Mouse (Mus musculus): ENCODE data around the gene Sh3pxd2a.

Gene Sh3pxd2a

DNA sequence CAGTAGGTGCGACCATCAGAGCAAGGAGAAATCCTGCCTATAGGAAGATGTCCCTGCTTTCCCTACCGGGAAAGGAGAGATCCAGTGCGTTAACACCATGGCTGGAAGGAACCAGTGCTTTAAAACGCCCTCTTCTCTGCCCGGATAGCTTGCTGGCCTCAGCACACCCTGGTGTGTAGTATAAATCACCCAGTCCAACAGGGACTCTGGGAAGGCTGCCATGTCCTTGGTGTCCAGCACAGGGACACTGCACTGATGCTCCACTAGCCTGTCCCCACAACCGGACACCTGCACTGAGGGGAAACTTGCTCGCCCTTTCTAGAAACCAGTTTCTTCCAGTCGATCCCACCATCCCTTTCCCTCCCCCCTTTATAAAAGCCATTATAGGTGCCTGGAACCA is 28.0 kb downstream of the Sh3pxd2a start:
- no peaks in the 10 kb centered on the region for H3K27me3 ChIP-seq (ENCODE audit: insufficient read depth, low read length)
- peaks cover 78% of the 10 kb centered on the region for H3K4me1 ChIP-seq (replicated peaks; ENCODE audit: low read depth, low read length)
- no peak for TF ChIP-seq NANOG (IDR thresholded peaks at IDR 0.05; ENCODE audit: borderline replicate concordance, low read length)
- TF ChIP-seq CTCF (conservative IDR thresholded peaks at IDR 0.05; ENCODE audit: low read length), result no peak
- no peak for TF ChIP-seq POU5F1 (IDR thresholded peaks at IDR 0.05; ENCODE audit: borderline replicate concordance, low read length)
- no peaks in the 10 kb centered on the region for H3K9me3 ChIP-seq (ENCODE audit: low read length)
- H3K36me3 ChIP-seq (ENCODE audit: insufficient read depth, low read length), result no peaks in the 10 kb centered on the region
- no peak overlapping the region for H3K4me3 ChIP-seq (replicated peaks; ENCODE audit: low read length)

DNA sequence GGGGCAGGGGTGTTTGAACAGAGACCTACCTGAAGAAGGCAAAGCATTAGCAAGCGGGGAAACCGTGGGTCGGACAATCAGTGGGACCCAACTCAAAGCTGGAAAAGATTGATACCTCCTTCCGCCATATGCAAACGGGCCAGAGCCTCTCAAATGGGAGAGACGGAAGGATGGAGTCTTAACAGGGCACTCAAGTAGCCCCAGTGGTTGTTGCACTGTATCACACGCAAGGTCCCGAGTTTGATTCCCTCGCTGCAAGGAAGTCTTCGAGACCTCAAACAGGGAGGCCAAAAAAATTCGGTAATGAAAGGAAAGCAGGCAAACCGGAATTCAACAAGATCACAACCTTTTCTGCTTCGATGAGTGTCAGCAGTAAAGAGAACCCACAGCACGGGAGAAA is 29.5 kb downstream of the Sh3pxd2a start:
- no peaks in the 10 kb centered on the region for H3K27me3 ChIP-seq (ENCODE audit: insufficient read depth, low read length)

DNA sequence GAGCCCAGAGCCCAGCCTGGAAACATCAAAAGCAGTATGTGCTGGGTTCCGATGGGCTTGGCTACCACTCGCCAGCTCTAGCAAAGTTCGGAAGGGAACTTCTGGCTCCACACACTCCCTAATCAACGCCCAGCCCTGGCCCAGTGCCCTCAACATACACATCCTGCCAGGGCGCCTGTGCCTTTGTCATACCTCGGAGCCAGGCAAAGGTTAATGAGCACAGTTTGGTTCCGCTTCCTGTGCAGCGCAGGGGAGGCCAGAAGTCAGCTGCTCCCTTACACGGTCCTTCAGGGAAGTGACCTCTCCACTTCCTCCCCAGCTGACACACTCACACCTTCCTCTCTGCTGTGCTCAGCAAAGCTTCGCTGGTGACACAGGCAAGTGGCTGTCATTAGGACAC is 31.9 kb downstream of the Sh3pxd2a start:
- H3K4me3 ChIP-seq (replicated peaks; ENCODE audit: low read length), result 0 out of 2 replicates have a peak overlapping the region, but pooled peaks have one; percentile 29
- H3K27me3 ChIP-seq (ENCODE audit: insufficient read depth, low read length), result no peaks in the 10 kb centered on the region
- TF ChIP-seq POU5F1 (IDR thresholded peaks at IDR 0.05; ENCODE audit: borderline replicate concordance, low read length) (no peak), NANOG (IDR thresholded peaks at IDR 0.05; ENCODE audit: borderline replicate concordance, low read length) (no peak), CTCF (conservative IDR thresholded peaks at IDR 0.05; ENCODE audit: low read length) (no peak)
- no peaks in the 10 kb centered on the region for H3K9me3 ChIP-seq (ENCODE audit: low read length)
- peaks cover 61% of the 10 kb centered on the region for H3K4me1 ChIP-seq (replicated peaks; ENCODE audit: low read depth, low read length)
- H3K36me3 ChIP-seq (ENCODE audit: insufficient read depth, low read length), result no peaks in the 10 kb centered on the region

More for the DNA sequence above, 29.5 kb downstream of the Sh3pxd2a start:
- H3K4me1 ChIP-seq (replicated peaks; ENCODE audit: low read depth, low read length), result peaks cover 63% of the 10 kb centered on the region
- no peaks in the 10 kb centered on the region for H3K36me3 ChIP-seq (ENCODE audit: insufficient read depth, low read length)
- no peak for TF ChIP-seq CTCF (conservative IDR thresholded peaks at IDR 0.05; ENCODE audit: low read length)
- no peak for TF ChIP-seq NANOG (IDR thresholded peaks at IDR 0.05; ENCODE audit: borderline replicate concordance, low read length)
- TF ChIP-seq POU5F1 (IDR thresholded peaks at IDR 0.05; ENCODE audit: borderline replicate concordance, low read length), result no peak
- no peaks in the 10 kb centered on the region for H3K9me3 ChIP-seq (ENCODE audit: low read length)
- no peak overlapping the region for H3K4me3 ChIP-seq (replicated peaks; ENCODE audit: low read length)

DNA sequence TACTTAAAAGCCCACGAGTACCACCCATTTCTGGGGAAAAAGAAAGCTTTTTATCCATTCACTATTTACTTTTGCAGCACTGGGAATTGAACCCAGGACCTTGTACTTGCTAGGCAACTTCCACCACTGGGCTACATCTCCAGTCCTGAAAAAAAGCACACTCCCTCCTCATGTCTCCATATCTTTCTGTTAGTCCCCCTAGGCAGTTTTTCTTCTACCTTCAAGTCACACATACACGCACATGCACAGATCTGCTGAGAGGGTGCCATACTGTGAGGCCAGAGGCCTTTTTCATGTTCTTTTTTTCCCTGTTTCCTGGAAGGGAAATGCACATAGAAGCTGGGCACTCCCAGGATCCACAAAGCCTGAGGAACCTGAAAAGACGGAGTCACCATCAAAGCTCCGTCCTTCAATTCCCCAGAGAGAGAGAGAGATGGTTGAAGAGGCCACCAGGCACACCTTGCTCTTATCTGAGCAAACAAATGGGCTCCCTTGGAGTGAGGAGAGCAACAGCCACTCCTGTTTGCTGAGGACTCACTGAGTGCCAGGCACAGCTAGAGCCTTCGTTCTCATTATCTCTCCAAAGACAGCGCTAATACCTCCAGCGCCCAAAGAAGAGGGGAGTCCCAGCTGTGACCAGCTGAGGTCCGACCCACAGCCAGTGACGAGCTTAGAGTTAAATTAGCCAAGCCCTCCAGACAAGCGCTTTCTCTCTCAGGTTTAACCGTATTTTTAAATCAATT is 32.8 kb downstream of the Sh3pxd2a start:
- Histone ChIP-seq H3K36me3 (ENCODE audit: insufficient read depth, low read length) (no peaks in the 10 kb centered on the region), H3K4me1 (replicated peaks; ENCODE audit: low read depth, low read length) (peaks cover 53% of the 10 kb centered on the region), H3K9me3 (ENCODE audit: low read length) (no peaks in the 10 kb centered on the region), H3K27me3 (ENCODE audit: insufficient read depth, low read length) (no peaks in the 10 kb centered on the region), H3K4me3 (replicated peaks; ENCODE audit: low read length) (no peak overlapping the region)
- TF ChIP-seq POU5F1 (IDR thresholded peaks at IDR 0.05; ENCODE audit: borderline replicate concordance, low read length) (no peak), NANOG (IDR thresholded peaks at IDR 0.05; ENCODE audit: borderline replicate concordance, low read length) (no peak), CTCF (conservative IDR thresholded peaks at IDR 0.05; ENCODE audit: low read length) (no peak)

DNA sequence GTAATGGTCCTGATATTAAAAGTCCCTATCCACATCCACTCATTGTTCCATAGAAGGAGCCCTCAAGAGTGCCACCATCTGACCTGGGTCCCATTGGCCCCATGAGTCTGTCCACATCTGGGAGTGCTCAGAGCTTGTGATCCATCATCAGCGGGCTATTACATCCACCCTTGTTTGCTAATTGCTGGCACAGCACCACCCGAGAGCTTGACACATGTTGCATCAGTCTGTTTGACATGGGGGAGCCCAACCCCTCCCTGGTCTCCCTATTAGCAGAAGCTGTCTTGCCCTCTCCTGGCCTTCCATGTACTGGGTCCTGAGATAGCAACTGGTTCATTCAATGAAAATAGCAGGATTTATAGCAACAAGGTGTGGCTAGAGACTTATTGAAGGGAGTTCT is 34.0 kb downstream of the Sh3pxd2a start:
- no peak overlapping the region for H3K4me3 ChIP-seq (replicated peaks; ENCODE audit: low read length)
- no peaks in the 10 kb centered on the region for H3K27me3 ChIP-seq (ENCODE audit: insufficient read depth, low read length)
- H3K36me3 ChIP-seq (ENCODE audit: insufficient read depth, low read length), result no peaks in the 10 kb centered on the region

DNA sequence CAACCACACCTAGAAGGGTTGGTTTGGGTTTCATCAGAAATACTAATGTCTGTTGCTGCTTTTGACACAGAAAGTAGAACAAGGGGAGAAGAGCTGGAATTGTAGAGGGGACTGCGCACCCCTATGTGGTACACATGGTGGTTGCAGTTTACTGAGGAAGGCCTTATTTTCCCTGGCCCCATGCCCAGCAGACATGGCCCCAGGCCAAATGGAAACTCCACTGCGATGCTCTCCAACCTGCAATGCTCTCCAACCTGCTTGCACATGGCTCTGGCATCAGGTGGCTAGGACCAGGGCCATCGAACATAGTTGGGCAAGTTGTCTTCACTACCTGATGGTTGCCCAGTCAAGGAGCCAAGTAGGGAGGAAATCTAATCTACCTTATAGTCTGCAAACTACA is 35.0 kb downstream of the Sh3pxd2a start:
- H3K27me3 ChIP-seq (ENCODE audit: insufficient read depth, low read length), result no peaks in the 10 kb centered on the region
- peaks cover 2% of the 10 kb centered on the region for H3K36me3 ChIP-seq (ENCODE audit: insufficient read depth, low read length)
- peaks cover 40% of the 10 kb centered on the region for H3K4me1 ChIP-seq (replicated peaks; ENCODE audit: low read depth, low read length)
- no peak overlapping the region for H3K4me3 ChIP-seq (replicated peaks; ENCODE audit: low read length)
- TF ChIP-seq CTCF (conservative IDR thresholded peaks at IDR 0.05; ENCODE audit: low read length), result no peak
- TF ChIP-seq NANOG (IDR thresholded peaks at IDR 0.05; ENCODE audit: borderline replicate concordance, low read length), result no peak
- no peak for TF ChIP-seq POU5F1 (IDR thresholded peaks at IDR 0.05; ENCODE audit: borderline replicate concordance, low read length)
- H3K9me3 ChIP-seq (ENCODE audit: low read length), result no peaks in the 10 kb centered on the region

More for the DNA sequence above, 34.0 kb downstream of the Sh3pxd2a start:
- Histone ChIP-seq H3K4me1 (replicated peaks; ENCODE audit: low read depth, low read length) (peaks cover 46% of the 10 kb centered on the region), H3K9me3 (ENCODE audit: low read length) (no peaks in the 10 kb centered on the region)
- TF ChIP-seq CTCF (conservative IDR thresholded peaks at IDR 0.05; ENCODE audit: low read length) (no peak), POU5F1 (IDR thresholded peaks at IDR 0.05; ENCODE audit: borderline replicate concordance, low read length) (no peak)

DNA sequence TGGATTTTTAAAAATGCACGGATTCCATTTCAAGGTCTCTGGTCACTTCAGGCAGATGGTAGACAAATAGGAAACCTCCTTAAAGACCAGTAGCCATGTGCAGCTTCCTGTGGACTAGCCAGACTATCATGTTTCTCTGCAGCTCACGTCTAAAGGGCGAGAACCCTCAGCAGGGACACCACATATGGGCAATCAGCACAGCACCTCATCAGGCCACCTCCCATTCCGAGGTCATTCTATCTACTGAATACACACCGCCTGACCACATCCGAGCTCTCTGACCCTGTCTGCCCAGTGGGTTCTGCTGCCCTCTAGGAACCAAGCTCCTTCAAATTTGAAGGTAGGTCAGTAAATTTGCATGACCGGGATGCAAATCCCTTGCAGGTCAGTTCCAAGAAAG is 35.4 kb downstream of the Sh3pxd2a start:
- Histone ChIP-seq H3K27me3 (ENCODE audit: insufficient read depth, low read length) (no peaks in the 10 kb centered on the region), H3K36me3 (ENCODE audit: insufficient read depth, low read length) (peaks cover 6% of the 10 kb centered on the region), H3K4me1 (replicated peaks; ENCODE audit: low read depth, low read length) (peaks cover 35% of the 10 kb centered on the region), H3K4me3 (replicated peaks; ENCODE audit: low read length) (no peak overlapping the region), H3K9me3 (ENCODE audit: low read length) (no peaks in the 10 kb centered on the region)
- TF ChIP-seq NANOG (IDR thresholded peaks at IDR 0.05; ENCODE audit: borderline replicate concordance, low read length) (no peak), CTCF (conservative IDR thresholded peaks at IDR 0.05; ENCODE audit: low read length) (no peak), POU5F1 (IDR thresholded peaks at IDR 0.05; ENCODE audit: borderline replicate concordance, low read length) (no peak)

DNA sequence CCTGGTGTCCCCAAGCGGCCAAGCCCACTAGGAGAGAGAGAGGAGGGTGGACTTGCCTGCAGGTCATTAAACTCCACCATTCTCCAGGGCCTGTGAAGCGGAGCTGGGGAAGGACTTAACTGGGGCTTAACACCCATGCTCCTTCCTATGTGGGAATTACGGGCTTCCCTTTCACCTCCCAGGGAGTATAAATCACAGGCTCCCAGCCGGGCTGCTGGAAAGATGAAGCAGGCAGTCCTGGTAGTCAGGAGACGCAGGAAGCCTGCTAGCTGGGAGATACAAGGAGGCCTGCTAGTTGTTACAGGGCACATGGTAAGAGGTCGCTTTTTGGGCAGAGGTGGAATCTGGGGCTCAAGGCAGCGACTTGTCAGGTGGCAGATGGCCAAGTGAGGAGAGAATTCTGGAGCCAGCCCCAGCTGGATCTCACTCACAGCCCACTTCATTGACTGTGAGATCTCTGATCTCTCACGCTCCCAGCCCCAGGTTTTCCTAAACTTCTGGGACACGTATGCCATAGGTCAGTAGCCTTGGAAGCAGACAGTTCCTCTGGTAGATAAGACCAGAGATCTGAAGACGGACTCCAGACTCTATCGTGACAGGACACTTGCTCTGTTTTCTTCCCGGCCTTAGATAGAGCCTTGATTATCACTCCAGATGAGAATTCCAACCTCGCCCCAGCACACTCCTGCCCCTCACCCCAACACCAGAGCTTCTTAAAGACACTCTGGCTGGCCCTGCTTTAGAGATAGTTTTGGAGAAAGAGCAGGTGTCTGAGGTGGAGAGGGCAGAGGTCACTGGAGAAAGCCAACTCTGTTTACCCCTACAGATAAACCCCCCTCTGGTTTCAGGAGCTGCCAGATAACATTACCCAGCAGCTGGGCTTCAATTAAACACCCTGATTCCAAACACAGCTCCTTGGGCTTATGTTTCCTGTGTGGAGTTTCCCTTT is 36.1 kb downstream of the Sh3pxd2a start:
- Histone ChIP-seq H3K4me3 (replicated peaks; ENCODE audit: low read length) (no peak overlapping the region), H3K36me3 (ENCODE audit: insufficient read depth, low read length) (peaks cover 13% of the 10 kb centered on the region), H3K27me3 (ENCODE audit: insufficient read depth, low read length) (no peaks in the 10 kb centered on the region), H3K9me3 (ENCODE audit: low read length) (no peaks in the 10 kb centered on the region), H3K4me1 (replicated peaks; ENCODE audit: low read depth, low read length) (peaks cover 35% of the 10 kb centered on the region)
- TF ChIP-seq NANOG (IDR thresholded peaks at IDR 0.05; ENCODE audit: borderline replicate concordance, low read length) (no peak), POU5F1 (IDR thresholded peaks at IDR 0.05; ENCODE audit: borderline replicate concordance, low read length) (no peak), CTCF (conservative IDR thresholded peaks at IDR 0.05; ENCODE audit: low read length) (no peak; the same call in 1 of the 2 replicates)
